Mouse (Mus musculus): ENCODE measurements around the gene Cachd1. TPM values are rescaled to one million over a fixed set of nuclear protein-coding genes. Genes with fewer than 3 reads are reported as not detected.

Gene Cachd1
- polyA plus RNA-seq (2012; rRNA removed), result 89.9 and 99.7 TPM in 2 replicates

DNA sequence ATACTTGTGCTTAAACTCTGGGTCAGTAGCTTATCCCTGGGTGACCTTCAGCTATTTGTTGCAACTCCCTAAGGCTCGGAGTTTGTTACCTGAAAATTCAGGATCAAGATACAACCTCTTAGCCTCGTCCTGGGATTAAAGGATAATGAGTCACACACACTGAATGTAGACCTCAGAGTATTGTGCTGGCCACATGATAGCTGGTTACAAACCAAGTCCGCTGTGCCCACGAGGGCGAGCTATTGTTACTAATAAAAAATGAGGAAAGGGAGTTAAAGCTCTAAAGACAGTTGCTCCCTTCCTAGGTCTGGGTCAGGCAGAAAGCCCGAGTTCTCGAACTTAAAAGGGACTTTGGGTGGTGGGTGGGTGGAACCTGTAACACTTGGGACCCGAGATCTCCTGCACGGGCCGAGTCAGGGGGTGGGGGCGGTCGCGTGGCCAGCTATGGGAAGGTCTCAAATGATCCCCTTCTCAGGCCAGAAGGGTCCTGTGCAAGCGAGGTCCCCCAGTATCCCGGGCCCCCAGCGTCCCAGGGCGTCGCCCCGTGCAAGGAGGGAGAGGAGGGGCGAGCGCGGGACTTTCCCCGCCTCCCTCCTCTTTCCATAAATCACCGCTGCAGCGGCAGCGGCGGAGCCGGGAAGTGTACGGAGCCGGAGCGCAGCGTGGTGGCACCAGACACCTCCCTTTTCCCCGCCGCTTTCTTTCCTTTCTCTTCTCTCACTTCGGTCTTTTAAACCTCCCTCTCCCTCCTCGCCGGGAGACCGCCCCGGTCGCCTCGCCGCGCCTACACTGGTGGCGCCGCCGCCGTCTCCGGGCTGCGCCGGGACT is at the start of gene Cachd1:
Cachd1 (plus strand) TSS at position 633 of the 828 bp plus-strand sequence.

DNA sequence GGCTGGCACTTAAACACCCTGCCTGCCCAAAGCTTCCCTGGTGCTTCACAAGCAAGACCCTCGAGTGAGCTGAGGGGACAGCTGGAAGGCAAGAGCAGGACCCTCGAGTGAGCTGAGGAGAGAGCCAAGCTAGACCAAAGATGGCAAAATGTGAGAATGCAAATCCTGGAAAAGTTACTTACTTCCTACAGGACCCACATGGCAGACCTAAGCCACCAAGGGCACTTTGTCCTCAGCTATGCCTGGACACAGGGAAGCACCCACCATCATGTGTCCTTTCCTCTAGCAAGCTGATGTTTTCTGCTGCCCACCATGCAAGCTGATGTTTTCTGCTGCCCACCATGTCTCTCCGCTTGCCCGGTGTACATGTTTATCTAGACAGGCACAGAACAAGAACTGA is 244.1 kb downstream of the Cachd1 start, which contains the start of gene Gm10577:
Gm10577 (minus strand) TSS at position 101 of the 400 bp plus-strand sequence.

DNA sequence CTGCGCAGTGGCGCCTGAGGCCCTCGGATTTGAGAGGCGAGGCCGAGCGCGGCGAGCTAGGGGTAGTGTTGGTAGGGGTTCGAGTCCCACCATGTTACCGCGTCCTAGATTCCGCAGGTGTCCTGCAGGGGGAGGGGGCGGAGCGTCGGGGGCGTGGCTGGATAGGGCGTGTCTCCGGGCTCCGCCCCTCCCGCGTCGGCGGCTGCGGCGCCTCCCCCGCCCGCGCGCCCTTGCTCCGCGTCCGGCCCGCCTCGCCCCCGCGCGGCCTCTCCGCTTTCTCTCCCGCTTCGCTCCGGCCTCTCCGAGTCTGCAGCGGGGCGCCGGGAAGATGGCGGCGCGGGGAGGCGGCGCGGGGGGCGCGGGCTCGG is 292.3 kb downstream of the Cachd1 start, which contains the start of gene Raver2:
Raver2 (plus strand) TSS at position 198 of the 368 bp plus-strand sequence.

Other genes with a start within 250 kb of the Cachd1 start
- gene Gm10577, start 244.0 kb downstream of the Cachd1 start, polyA plus RNA-seq (2012; rRNA removed), result not detected in 2 replicates